Mouse (Mus musculus) ES-Bruce4 (cell line): ENCODE measurements around the gene Acsm5.
"Not testable (repeated sequence)": the region's sequence is repeated elsewhere in the genome, so short reads cannot be mapped to it uniquely, and the experiment has no call there.

Source experiments
- CTCF ChIP-seq: IDR thresholded peaks from one replicate; pipeline ENCODE4 v1.8.1; 2011; ENCODE audit warnings: low read depth, low read length
- POLR2A ChIP-seq: IDR thresholded peaks from one replicate; pipeline ENCODE4 v1.8.1; 2011; ENCODE audit warnings: low read length; ENCODE audit not compliant: insufficient read depth

DNA sequence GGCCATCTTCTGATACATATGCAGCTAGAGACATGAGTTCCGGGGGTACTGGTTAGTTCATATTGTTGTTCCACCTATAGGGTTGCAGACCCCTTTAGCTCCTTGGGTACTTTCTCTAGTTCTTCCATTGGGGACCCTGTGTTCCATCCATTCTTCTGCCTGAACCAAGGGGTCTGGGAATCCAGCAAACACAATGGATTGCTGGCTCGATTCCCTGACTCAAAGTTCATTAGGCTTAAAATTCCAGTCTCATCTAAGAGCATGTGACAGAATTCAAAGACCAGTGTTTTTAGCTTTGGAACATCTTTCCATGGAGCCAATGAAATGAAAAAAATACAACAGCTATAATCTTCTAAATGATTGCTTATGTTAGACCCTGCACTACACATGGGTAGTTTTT, 43.2 kb downstream of the Acsm5 start:
- not testable (repeated sequence) for TF ChIP-seq POLR2A, CTCF
